Mouse (Mus musculus) C2C12 (cell line): ENCODE results near the gene Fgfbp3. TPM values are rescaled to one million over a fixed set of nuclear protein-coding genes. Genes with fewer than 3 reads are reported as not detected.
"Not testable (repeated sequence)": the region's sequence is repeated elsewhere in the genome, so short reads cannot be mapped to it uniquely, and the experiment has no call there.

ENCODE experiments used
- H3K27me3 ChIP-seq: one replicate; pipeline ENCODE4 v1.6.1; 2011; ENCODE audit not compliant: control insufficient read depth, insufficient read depth, insufficient read length
- H3K36me3 ChIP-seq: one replicate; pipeline ENCODE4 v1.6.1; 2011; ENCODE audit not compliant: control insufficient read depth, insufficient read depth
- H3K4me3 ChIP-seq: one replicate; pipeline ENCODE4 v1.5.1; 2011; ENCODE audit warnings: mild to moderate bottlenecking, control low read depth; ENCODE audit not compliant: poor library complexity, insufficient read depth, severe bottlenecking
- H3K79me2 ChIP-seq: one replicate; pipeline ENCODE4 v1.6.1; 2011; ENCODE audit not compliant: control insufficient read depth, insufficient read depth
- H3K79me3 ChIP-seq: one replicate; pipeline ENCODE4 v1.6.1; 2011; ENCODE audit warnings: low read depth, control low read depth
- H3ac ChIP-seq: one replicate; pipeline ENCODE3; 2011; ENCODE audit warnings: low read depth; ENCODE audit not compliant: control insufficient read depth, insufficient read length
- CEBPB ChIP-seq: IDR thresholded peaks from one replicate; pipeline ENCODE4 v1.6.1; 2011; ENCODE audit warnings: low read depth, mild to moderate bottlenecking, control low read depth, moderate library complexity
- CTCF ChIP-seq: IDR thresholded peaks from one replicate; pipeline ENCODE4 v1.5.1; 2011; ENCODE audit not compliant: control insufficient read depth, insufficient read depth, insufficient read length
- FOSL1 ChIP-seq: IDR thresholded peaks from one replicate; pipeline ENCODE4 v1.8.0; 2011; ENCODE audit warnings: mild to moderate bottlenecking, low read length; ENCODE audit not compliant: poor library complexity, insufficient read depth, severe bottlenecking
- MAX ChIP-seq: IDR thresholded peaks from one replicate; pipeline ENCODE4 v1.6.1; 2011; ENCODE audit warnings: mild to moderate bottlenecking, control low read depth
- MYOD1 ChIP-seq: IDR thresholded peaks from one replicate; pipeline ENCODE4 v1.6.1; 2011; ENCODE audit warnings: low read depth; ENCODE audit not compliant: control insufficient read depth, insufficient read length
- MYOG ChIP-seq: IDR thresholded peaks from one replicate; pipeline ENCODE4 v1.6.1; 2011; ENCODE audit not compliant: control insufficient read depth, insufficient read length; ENCODE audit errors: extremely low read depth
- USF1 ChIP-seq: IDR thresholded peaks from one replicate; pipeline ENCODE4 v1.6.1; 2011; ENCODE audit warnings: low read depth, mild to moderate bottlenecking, control low read depth, moderate library complexity
- polyA plus RNA-seq: library from polyadenylated mRNA; unstranded; fragments of >200 nt; fragmentation: generic; extraction: Trizol; gene quantifications from one replicate; pipeline ENCODE4 v1.2.1, GENCODE M21; 2012; ENCODE audit warnings: missing spikeins

The Fgfbp3 gene
- polyA plus RNA-seq, 1 experiment: 0.94 TPM

- Histone ChIP-seq H3K27me3 (no peaks in the 10 kb centered on the region), H3K4me3 (no peak overlapping the region), H3K79me2 (no peaks in the 10 kb centered on the region), H3ac (no peak overlapping the region), H3K79me3 (no peaks in the 10 kb centered on the region), H3K36me3 (peaks cover 94% of the 10 kb centered on the region)
- TF ChIP-seq FOSL1 (no peak), MYOD1 (no peak), MAX (no peak), CEBPB (no peak), USF1 (no peak), MYOG (no peak), CTCF (no peak)
Measured at GRCm38 (mm10) chr19:36886316-36886715, 33.1 kb downstream of the Fgfbp3 start.

- peaks cover 91% of the 10 kb centered on the region for H3K36me3 ChIP-seq
- no peaks in the 10 kb centered on the region for H3K79me2 ChIP-seq
- H3K79me3 ChIP-seq: no peaks in the 10 kb centered on the region
Measured at GRCm38 (mm10) chr19:36883119-36883518, 36.3 kb downstream of the Fgfbp3 start.

GRCm38 (mm10) chr19:36878743-36879495 lies 40.5 kb downstream of the Fgfbp3 start:
- Histone ChIP-seq H3K4me3 (no peak overlapping the region), H3K79me2 (no peaks in the 10 kb centered on the region), H3K79me3 (no peaks in the 10 kb centered on the region), H3K27me3 (no peaks in the 10 kb centered on the region), H3ac (no peak overlapping the region), H3K36me3 (peaks cover 91% of the 10 kb centered on the region)
- TF ChIP-seq CEBPB (no peak), MYOD1 (no peak), MYOG (no peak), FOSL1 (no peak), MAX (no peak), USF1 (no peak), CTCF (no peak)

More at GRCm38 (mm10) chr19:36883119-36883518, 36.3 kb downstream of the Fgfbp3 start:
- Histone ChIP-seq H3K4me3 (no peak overlapping the region), H3K27me3 (no peaks in the 10 kb centered on the region), H3ac (no peak overlapping the region)
- TF ChIP-seq MAX: no peak
- no peak for TF ChIP-seq CTCF
- TF ChIP-seq MYOG: no peak
- no peak for TF ChIP-seq USF1
- TF ChIP-seq MYOD1: no peak
- no peak for TF ChIP-seq CEBPB
- TF ChIP-seq FOSL1: no peak

GRCm38 (mm10) chr19:36877329-36877728 lies 42.1 kb downstream of the Fgfbp3 start:
- Histone ChIP-seq H3K79me2 (no peaks in the 10 kb centered on the region), H3K27me3 (no peaks in the 10 kb centered on the region), H3K4me3 (no peak overlapping the region), H3K36me3 (peaks cover 91% of the 10 kb centered on the region), H3K79me3 (no peaks in the 10 kb centered on the region), H3ac (no peak overlapping the region)
- TF ChIP-seq MAX (no peak), CEBPB (no peak), FOSL1 (no peak), MYOD1 (no peak), USF1 (no peak), CTCF (no peak)

GRCm38 (mm10) chr19:36874651-36875050 lies 44.8 kb downstream of the Fgfbp3 start:
- Histone ChIP-seq H3ac (no peak overlapping the region), H3K79me3 (no peaks in the 10 kb centered on the region), H3K27me3 (no peaks in the 10 kb centered on the region), H3K36me3 (peaks cover 89% of the 10 kb centered on the region), H3K4me3 (no peak overlapping the region), H3K79me2 (no peaks in the 10 kb centered on the region)
- TF ChIP-seq FOSL1 (no peak), CTCF (no peak), USF1 (no peak), CEBPB (no peak), MAX (no peak), MYOG (no peak), MYOD1 (no peak)

GRCm38 (mm10) chr19:36868675-36869074 lies 50.7 kb downstream of the Fgfbp3 start:
- peaks cover 93% of the 10 kb centered on the region for H3K36me3 ChIP-seq
- not testable (repeated sequence) for H3K79me2 ChIP-seq, H3K27me3 ChIP-seq

More at GRCm38 (mm10) chr19:36868675-36869074, 50.7 kb downstream of the Fgfbp3 start:
- H3K79me3 ChIP-seq, H3ac ChIP-seq, H3K4me3 ChIP-seq: not testable (repeated sequence)

Other genes starting within 250 kb of the Fgfbp3 start
- not detected for gene Ppp1r3c, start 183.0 kb downstream of the Fgfbp3 start, polyA plus RNA-seq
- 24.1 TPM for gene Tnks2, start 85.4 kb downstream of the Fgfbp3 start, polyA plus RNA-seq
- gene Btaf1, start 6.5 kb upstream of the Fgfbp3 start, polyA plus RNA-seq: 5.3 TPM